Mouse (Mus musculus) heart, embryonic 16.5 days (tissue): Measurements from ENCODE around the gene Zfp54. TPM values are rescaled to one million over a fixed set of nuclear protein-coding genes. Genes with fewer than 3 reads are reported as not detected.

Experiments
- polyA plus RNA-seq: library from polyadenylated mRNA; unstranded; fragments of >200 nt; fragmentation: Nextera tagmentation; extraction: Ambion mirVana; gene quantifications from 2 replicates; pipeline ENCODE4 v1.2.1, GENCODE M21; 2015

The Zfp54 gene
- polyA plus RNA-seq, 1 experiment from 2014 or later, result 4.5 TPM

Other genes with a start within 250 kb of the Zfp54 start
- gene Vmn1r234, start 197.1 kb upstream of the Zfp54 start, polyA plus RNA-seq, result not detected in 2 replicates
- not detected in 2 replicates for gene Vmn1r235, start 166.8 kb upstream of the Zfp54 start, polyA plus RNA-seq
- not detected in 2 replicates for gene Vmn1r236, start 140.3 kb upstream of the Zfp54 start, polyA plus RNA-seq
- gene Vmn1r237, start 111.4 kb upstream of the Zfp54 start, polyA plus RNA-seq, result not detected in 2 replicates
- 2.1 and 2.3 TPM in 2 replicates for gene Zfp677, start 39.5 kb upstream of the Zfp54 start, polyA plus RNA-seq
- 10.8 and 12.0 TPM in 2 replicates for gene Zfp51, start 27.1 kb downstream of the Zfp54 start, polyA plus RNA-seq
- gene Zfp53, start 65.8 kb downstream of the Zfp54 start, polyA plus RNA-seq, result 5.6 and 6.9 TPM in 2 replicates
- 4.3 and 4.9 TPM in 2 replicates for gene Zfp52, start 112.3 kb downstream of the Zfp54 start, polyA plus RNA-seq
- gene Zfp948, start 143.8 kb downstream of the Zfp54 start, polyA plus RNA-seq, result 10.9 and 13.2 TPM in 2 replicates
- gene Zfp983, start 227.4 kb downstream of the Zfp54 start, polyA plus RNA-seq, result 2.9 and 3.3 TPM in 2 replicates